Mouse (Mus musculus) spleen, postnatal 14 days (tissue): ENCODE measurements around the gene Gnl1.
"Not testable (repeated sequence)": the region's sequence is repeated elsewhere in the genome, so short reads cannot be mapped to it uniquely, and the experiment has no call there.

Experiments
- DNase-seq, 2 experiments: peaks; one replicate each; pipeline ENCODE4 v3.0.0; 2021 to 2022; ENCODE audit warnings: low spot score in 2 of 2

Gnl1 gene

GRCm38 (mm10) chr17:35979401-35980362 lies at the start of gene Gnl1, which contains the start of gene Prr3:
Gene Gnl1, plus strand, starts transcription at chr17:35979851.
Gene Prr3, minus strand, starts transcription at chr17:35980236.
- DNase-seq = peak; percentile 65 to 75

GRCm38 (mm10) chr17:35930627-35931026 lies 49.0 kb upstream of the Gnl1 start:
- DNase-seq = no peak

GRCm38 (mm10) chr17:35932608-35933007 lies 47.0 kb upstream of the Gnl1 start:
- DNase-seq = no peak

GRCm38 (mm10) chr17:35935763-35936162 lies 43.9 kb upstream of the Gnl1 start:
- not testable (repeated sequence) for DNase-seq

- DNase-seq = peak in 1 of 2 experiments; percentile 40
Measured at GRCm38 (mm10) chr17:35937700-35938348, 41.8 kb upstream of the Gnl1 start.

GRCm38 (mm10) chr17:35939108-35939507 lies 40.5 kb upstream of the Gnl1 start:
- DNase-seq = no peak

- DNase-seq = no peak
Measured at GRCm38 (mm10) chr17:35939941-35940340, 39.7 kb upstream of the Gnl1 start.

- not testable (repeated sequence) for DNase-seq
Measured at GRCm38 (mm10) chr17:35950946-35951345, 28.7 kb upstream of the Gnl1 start.

- DNase-seq = not testable (repeated sequence)
Measured at GRCm38 (mm10) chr17:35952559-35952958, 27.1 kb upstream of the Gnl1 start.

GRCm38 (mm10) chr17:35954665-35955064 lies 25.0 kb upstream of the Gnl1 start:
- DNase-seq = no peak

- no peak for DNase-seq
Measured at GRCm38 (mm10) chr17:35958533-35959223, 21.0 kb upstream of the Gnl1 start.

- DNase-seq = no peak
Measured at GRCm38 (mm10) chr17:35963279-35963678, 16.4 kb upstream of the Gnl1 start.

- no peak for DNase-seq
Measured at GRCm38 (mm10) chr17:35967621-35968020, 12.0 kb upstream of the Gnl1 start.

GRCm38 (mm10) chr17:35969418-35970389 lies 9.9 kb upstream of the Gnl1 start, which contains the start of gene Abcf1:
Gene Abcf1, minus strand, starts transcription at chr17:35969761.
- DNase-seq = peak; percentile 99 to 100

GRCm38 (mm10) chr17:35972131-35972530 lies 7.5 kb upstream of the Gnl1 start:
- DNase-seq = no peak

GRCm38 (mm10) chr17:35978811-35979400 lies 745 bp upstream of the Gnl1 start:
- DNase-seq = no peak

GRCm38 (mm10) chr17:35980363-35980754 lies 708 bp downstream of the Gnl1 start:
- DNase-seq = peak in 1 of 2 experiments; percentile 39

GRCm38 (mm10) chr17:35981776-35982175 lies 2.1 kb downstream of the Gnl1 start:
- no peak for DNase-seq

- DNase-seq = no peak
Measured at GRCm38 (mm10) chr17:35991781-35992180, 12.1 kb downstream of the Gnl1 start.

- DNase-seq = peak; percentile 67 to 80
Measured at GRCm38 (mm10) chr17:35993675-35994074, 14.0 kb downstream of the Gnl1 start.
